Mouse (Mus musculus) retina, postnatal 1 day (tissue): Measurements from ENCODE around the gene Cenpt.

Experiments
- DNase-seq: peaks from one replicate; pipeline ENCODE4 v3.0.0-alpha.2; 2012

Cenpt gene

GRCm38 (mm10) chr8:105804797-105805196 is 48.3 kb downstream of the Cenpt start:
- DNase-seq: no peak

DNA sequence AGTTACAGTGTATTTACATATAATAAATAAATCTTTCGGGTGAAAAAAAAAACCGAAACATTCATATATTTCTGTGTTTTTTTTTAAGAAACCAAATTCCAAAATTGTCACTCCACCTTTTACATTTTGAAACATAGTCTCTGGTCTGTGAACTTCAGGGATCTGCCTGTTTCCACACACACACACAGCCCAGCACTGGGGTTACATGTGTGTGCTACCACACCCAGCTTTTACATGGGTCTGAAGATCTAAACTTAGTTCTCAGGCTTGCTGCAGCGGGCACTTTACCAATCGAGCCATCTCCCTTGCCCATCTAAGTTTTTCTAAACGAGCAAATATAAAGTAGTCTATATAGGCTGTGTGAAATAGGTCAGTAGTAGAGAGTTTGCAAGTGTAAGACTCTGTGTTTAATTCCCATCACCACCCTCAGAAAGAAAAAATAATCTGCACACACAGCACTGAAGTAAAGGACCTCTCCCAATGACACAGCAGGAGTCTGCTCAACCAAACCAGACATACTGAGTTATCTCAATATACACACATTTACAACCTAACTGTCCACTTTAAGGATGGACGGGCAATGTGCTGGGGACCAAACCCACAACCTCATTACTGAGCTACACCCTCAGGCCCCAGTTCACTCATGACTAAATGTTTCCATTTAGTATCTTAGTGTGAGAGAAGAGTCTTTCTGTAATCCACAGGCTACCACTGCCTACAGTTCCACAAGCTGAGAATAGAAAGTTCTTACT is 51.7 kb downstream of the Cenpt start:
- no peak for DNase-seq

DNA sequence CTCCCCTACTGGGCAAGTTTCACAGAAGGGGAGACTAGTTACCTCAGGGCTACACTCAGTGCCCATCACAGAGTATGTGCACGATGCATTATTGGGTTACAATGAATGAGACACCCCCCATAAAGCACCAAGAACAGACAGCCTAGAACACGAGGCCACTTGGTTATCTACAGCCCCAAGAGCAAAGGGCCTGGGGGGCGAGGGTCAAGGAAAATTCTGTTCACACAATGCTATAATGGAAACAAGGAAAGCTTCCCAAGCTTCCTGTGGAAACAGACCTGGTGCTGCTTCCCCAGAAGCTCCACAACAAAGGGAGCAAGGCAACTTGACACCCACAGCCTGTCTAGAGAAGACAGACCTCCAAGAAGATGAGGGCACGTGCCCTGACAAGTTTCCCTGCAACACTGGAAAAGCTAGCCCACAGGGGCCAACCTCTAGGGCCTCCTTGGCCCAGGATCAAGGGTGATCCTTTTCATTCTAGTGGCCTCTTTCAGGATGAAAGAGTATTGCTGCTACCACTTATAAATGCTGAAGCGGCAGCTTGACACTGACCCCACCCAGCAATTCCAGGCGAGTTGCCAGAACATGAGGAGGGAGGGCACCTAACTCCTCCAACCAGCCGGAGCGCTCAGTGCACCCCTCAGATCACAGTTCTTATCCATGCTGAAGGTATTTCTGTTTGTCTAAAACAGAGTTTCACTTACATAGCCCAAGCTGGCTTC is 53.8 kb downstream of the Cenpt start:
- DNase-seq: peak; percentile 56

DNA sequence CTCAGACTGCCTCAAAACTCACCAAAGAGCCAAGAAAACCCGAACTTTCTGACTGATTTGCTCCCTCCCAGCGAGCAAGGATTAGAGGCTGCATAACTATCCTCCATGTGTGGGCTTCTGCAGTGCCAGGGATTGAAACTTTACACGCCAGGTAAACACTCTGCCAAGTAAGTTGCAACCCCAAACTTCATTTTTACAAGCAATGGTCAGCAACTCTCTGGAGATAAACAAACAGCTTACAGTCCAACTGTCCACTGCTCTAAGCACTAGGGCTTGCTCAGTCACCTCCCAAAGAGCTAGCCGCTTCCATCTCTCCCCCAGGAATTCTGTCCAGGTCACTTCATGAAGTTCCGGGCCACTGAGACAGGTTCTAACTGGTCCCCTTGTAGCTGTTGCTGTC is 54.7 kb downstream of the Cenpt start:
- no peak for DNase-seq

DNA sequence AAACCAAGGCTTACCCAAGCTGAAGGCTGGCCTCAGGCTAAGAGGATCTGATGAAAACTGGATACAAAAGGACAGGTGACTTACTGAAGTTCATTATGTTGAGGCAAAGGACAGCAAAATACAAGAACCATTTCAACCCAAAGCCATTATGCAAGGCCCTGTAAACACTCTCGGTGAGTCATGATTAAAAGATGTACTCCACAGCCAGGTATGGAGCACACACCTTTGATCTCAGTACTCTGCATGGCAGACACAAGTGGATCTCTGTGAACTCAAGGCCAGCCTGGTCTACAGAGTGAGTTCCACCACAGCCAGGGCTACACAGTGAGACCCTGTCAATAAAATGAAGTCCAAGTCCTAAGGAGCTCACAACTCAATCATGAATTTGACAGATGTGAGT is 57.3 kb downstream of the Cenpt start:
- DNase-seq: no peak
